Mouse (Mus musculus): ENCODE results near the gene Ssx2ip.

DNA sequence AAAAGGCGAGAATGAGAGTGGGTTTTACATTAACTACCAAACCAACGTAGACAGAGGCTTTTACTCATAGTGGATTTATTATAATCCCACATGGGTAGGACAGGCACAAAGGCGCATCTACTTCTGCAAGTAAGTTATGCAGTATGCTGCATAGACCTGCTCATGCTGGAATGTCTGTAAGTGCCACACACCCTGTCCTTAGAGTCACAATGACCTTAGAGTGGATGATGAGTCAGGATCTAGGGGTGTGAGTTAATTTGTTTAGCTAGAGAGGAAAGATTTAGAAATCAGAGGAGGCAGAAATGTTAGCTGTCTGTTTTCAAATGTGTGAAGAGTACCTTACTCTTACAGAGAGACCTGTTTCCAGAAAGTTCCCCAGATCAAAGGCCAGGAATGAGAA, 43.2 kb downstream of the Ssx2ip start:
- TF ChIP-seq CHD2 (IDR thresholded peaks at IDR 0.05; ENCODE audit: low read depth, low read length) (no peak), HCFC1 (IDR thresholded peaks at IDR 0.05; ENCODE audit: borderline replicate concordance, insufficient read depth, low read length) (no peak)

Measured in ES-E14 (cell line).